ENCODE assay signal across 8 mouse cellular contexts in the genomic region with DNA sequence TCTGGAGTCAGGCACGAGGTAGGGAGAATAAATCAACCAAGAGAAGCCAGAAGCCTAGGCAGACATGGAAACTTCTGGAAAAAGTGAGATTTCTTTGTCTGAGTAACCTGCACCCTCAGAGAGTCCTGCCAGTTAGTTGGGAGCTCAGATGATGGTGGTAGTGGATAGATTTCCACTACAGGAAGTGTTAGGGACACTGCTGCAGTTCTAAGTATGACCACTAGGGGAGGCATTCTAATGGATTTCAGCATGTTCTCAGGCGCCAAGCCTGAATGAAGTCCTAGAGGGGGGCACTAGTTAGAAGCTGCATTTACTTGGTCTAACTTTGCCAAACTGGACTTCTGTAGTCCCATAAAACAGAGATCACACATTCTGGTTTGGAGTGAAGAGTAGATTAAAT. TPM values are rescaled to one million over a fixed set of nuclear protein-coding genes. Genes with fewer than 3 reads are reported as not detected.
DNase-seq lines count a peak whose midpoint lies in the region; ATAC-seq lines count a peak whose summit lies in the region.
"Had no signal": no experiment of that assay in that cellular context is flagged by ENCODE, and none has a peak within 500 bp of the region (broad histone marks: within the 10 kb centered on the region; RNA-seq: fewer than 3 reads in every experiment).

No protein-coding gene starts in this region.

- no peak overlapping the region for H3K9ac ChIP-seq in midbrain, embryonic 14.5 days (replicated peaks; ENCODE audit: low read length)
- H3K9ac ChIP-seq in midbrain, embryonic 13.5 days (replicated peaks) = no peak overlapping the region
- H3K9ac ChIP-seq in limb, embryonic 11.5 days (ENCODE audit: low read length) = no peak overlapping the region
- H3K9ac ChIP-seq: heart, embryonic 13.5 days had no signal

- H3K4me1 ChIP-seq in midbrain, embryonic 14.5 days (ENCODE audit: control insufficient read depth, insufficient read depth, low read length) = no peaks in the 10 kb centered on the region
- H3K4me1 ChIP-seq in midbrain, embryonic 13.5 days (replicated peaks) = no peaks in the 10 kb centered on the region
- no peaks in the 10 kb centered on the region for H3K4me1 ChIP-seq in limb, embryonic 11.5 days (ENCODE audit: control insufficient read depth, insufficient read depth, low read length)
- H3K4me1 ChIP-seq: heart, embryonic 13.5 days had no signal

- H3K36me3 ChIP-seq in midbrain, embryonic 14.5 days (ENCODE audit: control insufficient read depth, insufficient read depth, low read length) = no peaks in the 10 kb centered on the region
- H3K36me3 ChIP-seq in midbrain, embryonic 13.5 days = no peaks in the 10 kb centered on the region
- H3K36me3 ChIP-seq in limb, embryonic 11.5 days (ENCODE audit: control insufficient read depth, insufficient read depth, low read length) = no peaks in the 10 kb centered on the region
- H3K36me3 ChIP-seq: heart, embryonic 13.5 days had no signal

- WGBS in midbrain, embryonic 14.5 days = 57% methylated on average over 2 of the region's 2 CpGs
- WGBS in midbrain, embryonic 13.5 days = 62% methylated on average over 2 of the region's 2 CpGs
- WGBS in limb, embryonic 11.5 days = 56% methylated on average over 2 of the region's 2 CpGs

- no peak overlapping the region for H3K27ac ChIP-seq in midbrain, embryonic 14.5 days (replicated peaks; ENCODE audit: low read depth, low read length)
- no peak overlapping the region for H3K27ac ChIP-seq in midbrain, embryonic 13.5 days
- no peak overlapping the region for H3K27ac ChIP-seq in limb, embryonic 11.5 days (replicated peaks; ENCODE audit: low read depth, low read length)
- H3K27ac ChIP-seq: heart, embryonic 13.5 days had no signal

- no peaks in the 10 kb centered on the region for H3K27me3 ChIP-seq in midbrain, embryonic 14.5 days (ENCODE audit: control insufficient read depth, insufficient read depth, low read length)
- H3K27me3 ChIP-seq in midbrain, embryonic 13.5 days = no peaks in the 10 kb centered on the region
- no peaks in the 10 kb centered on the region for H3K27me3 ChIP-seq in limb, embryonic 11.5 days (ENCODE audit: control insufficient read depth, insufficient read depth, low read length)
- H3K27me3 ChIP-seq: heart, embryonic 13.5 days had no signal

- intact Hi-C loops in heart, postnatal 36 days (cut with DNase I) = no loop called here

- ATAC-seq in midbrain, embryonic 14.5 days (ENCODE audit: low FRiP score, low TSS enrichment) = no peak
- no peak for ATAC-seq in midbrain, embryonic 13.5 days
- no peak for ATAC-seq in limb, embryonic 11.5 days (ENCODE audit: insufficient number of reproducible peaks, low FRiP score, low TSS enrichment, low read depth)

- no peak overlapping the region for H3K4me2 ChIP-seq in midbrain, embryonic 14.5 days (ENCODE audit: low read length)
- H3K4me2 ChIP-seq in midbrain, embryonic 13.5 days (replicated peaks) = no peak overlapping the region
- no peak overlapping the region for H3K4me2 ChIP-seq in limb, embryonic 11.5 days (ENCODE audit: low read depth, severe bottlenecking)
- H3K4me2 ChIP-seq: heart, embryonic 13.5 days had no signal

- H3K4me3 ChIP-seq in midbrain, embryonic 14.5 days (replicated peaks; ENCODE audit: low read depth, low read length) = no peak overlapping the region
- H3K4me3 ChIP-seq in midbrain, embryonic 13.5 days (replicated peaks) = no peak overlapping the region
- no peak overlapping the region for H3K4me3 ChIP-seq in limb, embryonic 11.5 days (ENCODE audit: low read depth, low read length)
- H3K4me3 ChIP-seq: heart, embryonic 13.5 days had no signal

- DNase-seq in midbrain, embryonic 14.5 days = peak; percentile 77
- DNase-seq in T-cell, adult 2 months (ENCODE audit: low spot score) = peak; percentile 57
- DNase-seq in cerebellum, adult 9-10 months = peak; percentile 73
- DNase-seq in heart, postnatal 36 days = peak; percentile 37 to 63
- DNase-seq in limb, embryonic 11.5 days (ENCODE audit: low spot score) = peak; percentile 69
- DNase-seq in right cerebral cortex, adult 2 months (ENCODE audit: low spot score in 2 of 2) = peak; percentile 53 to 73

- no peaks in the 10 kb centered on the region; the same call in 1 of the 2 replicates for H3K9me3 ChIP-seq in midbrain, embryonic 14.5 days (ENCODE audit: control insufficient read depth, low read length)
- no peaks in the 10 kb centered on the region for H3K9me3 ChIP-seq in midbrain, embryonic 13.5 days
- no peaks in the 10 kb centered on the region for H3K9me3 ChIP-seq in limb, embryonic 11.5 days (ENCODE audit: control insufficient read depth, low read length)

RNA-seq across cellular contexts. Expression of a gene that starts 2.5 kb away (rescaled TPM):
- not detected in 2 replicates for polyA plus RNA-seq in midbrain, embryonic 14.5 days (2014; fragmentation: Nextera tagmentation; extraction: Ambion mirVana)
- polyA plus RNA-seq in midbrain, embryonic 13.5 days (2015; fragmentation: Nextera tagmentation; extraction: Ambion mirVana) = not detected in 2 replicates
- not detected for total RNA-seq in heart, postnatal 36 days (2021)
- polyA plus RNA-seq in limb, embryonic 11.5 days (2014; fragmentation: Nextera tagmentation; extraction: Ambion mirVana) = not detected in 2 replicates
- polyA plus RNA-seq: heart, embryonic 13.5 days had no signal

RNA-seq across cellular contexts. Expression of a gene that starts 15.1 kb away (rescaled TPM):
- polyA plus RNA-seq in midbrain, embryonic 14.5 days (2014; fragmentation: Nextera tagmentation; extraction: Ambion mirVana) = not detected in 2 replicates
- polyA plus RNA-seq in midbrain, embryonic 13.5 days (2015; fragmentation: Nextera tagmentation; extraction: Ambion mirVana) = not detected in 2 replicates
- not detected for total RNA-seq in heart, postnatal 36 days (2021)
- polyA plus RNA-seq in limb, embryonic 11.5 days (2014; fragmentation: Nextera tagmentation; extraction: Ambion mirVana) = not detected in 2 replicates
- polyA plus RNA-seq: heart, embryonic 13.5 days had no signal

RNA-seq across cellular contexts. Expression of a gene that starts 39.1 kb away (rescaled TPM):
- 38.4 and 40.9 TPM in 2 replicates for polyA plus RNA-seq in midbrain, embryonic 14.5 days (2014; fragmentation: Nextera tagmentation; extraction: Ambion mirVana)
- 35.1 and 36.1 TPM in 2 replicates for polyA plus RNA-seq in midbrain, embryonic 13.5 days (2015; fragmentation: Nextera tagmentation; extraction: Ambion mirVana)
- 1 to 10 TPM; 3.1 to 5.9 TPM for total RNA-seq in heart, postnatal 36 days (2021)
- polyA plus RNA-seq in limb, embryonic 11.5 days (2014; fragmentation: Nextera tagmentation; extraction: Ambion mirVana) = 1.5 and 1.7 TPM in 2 replicates

Comparison
In these comparisons a context has a peak if more than half of its experiments do, and no peak if none do; other contexts are left out.
1. RNA of a gene that starts 39.1 kb away (polyA plus RNA-seq): 38.4 to 40.9 TPM in midbrain, embryonic 14.5 days and 35.1 to 36.1 TPM in midbrain, embryonic 13.5 days; 1.5 to 1.7 TPM in limb, embryonic 11.5 days; every median in the first group is over 10 times any median in the second.
2. Peak in every context shown above with its lines, with median percentiles within 50 percentile points of each other: DNase-seq.